In genomic region chr11:24340677-24341076, GRCm38 (mm10) we compare ENCODE assay signal across 26 mouse cellular contexts.
DNase-seq lines count a peak whose midpoint lies in the region; ATAC-seq lines count a peak whose summit lies in the region.
"Had no signal": no experiment of that assay in that cellular context is flagged by ENCODE, and none has a peak within 500 bp of the region (broad histone marks: within the 10 kb centered on the region; RNA-seq: fewer than 3 reads in every experiment).

No protein-coding gene starts in this region.

- H3K9me3 ChIP-seq in heart, embryonic 10.5 days, result no peaks in the 10 kb centered on the region
- no peaks in the 10 kb centered on the region for H3K9me3 ChIP-seq in megakaryocyte, embryonic 14.5 days
- H3K9me3 ChIP-seq: embryonic facial prominence, embryonic 10.5 days; heart, embryonic 13.5 days; hindbrain, embryonic 15.5 days; kidney, embryonic 15.5 days; liver, embryonic 13.5 days; neural tube, embryonic 13.5 days had no signal

- DNase-seq in heart, embryonic 10.5 days (ENCODE audit: low spot score), result peak; percentile 2
- no peak for DNase-seq in heart, postnatal 14 days
- peak; percentile 16 for DNase-seq in A20 (ENCODE audit: low read depth, low spot score)
- no peak for DNase-seq in kidney, adult 8-10 months
- DNase-seq in layer of hippocampus, postnatal 14 days (ENCODE audit: low spot score in 2 of 2), result no peak
- DNase-seq: adrenal gland, postnatal 10 days; cerebellum, adult 2 months; gastrocnemius, postnatal 10 days; heart, adult 18-20 months; heart, postnatal 36 days; kidney, postnatal 36 days; liver, embryonic 13.5 days; lung, embryonic 14.5 days; retina, postnatal 1 day; right cerebral cortex, postnatal 25 days; spleen, adult 18-20 months had no signal

- no peaks in the 10 kb centered on the region for H3K4me1 ChIP-seq in heart, embryonic 10.5 days
- peaks cover 28% of the 10 kb centered on the region for H3K4me1 ChIP-seq in megakaryocyte, embryonic 14.5 days
- H3K4me1 ChIP-seq: heart, embryonic 13.5 days; hindbrain, embryonic 15.5 days; kidney, embryonic 15.5 days; liver, embryonic 13.5 days had no signal

- H3K27me3 ChIP-seq in heart, embryonic 10.5 days (ENCODE audit: insufficient read depth, poor library complexity, severe bottlenecking), result no peaks in the 10 kb centered on the region
- no peaks in the 10 kb centered on the region for H3K27me3 ChIP-seq in megakaryocyte, embryonic 14.5 days (replicated peaks)
- H3K27me3 ChIP-seq: heart, embryonic 13.5 days; hindbrain, embryonic 15.5 days; kidney, embryonic 15.5 days; liver, embryonic 13.5 days; neural tube, embryonic 13.5 days had no signal

- no peak overlapping the region for H3K4me3 ChIP-seq in heart, embryonic 10.5 days
- peak overlapping the region; percentile 87 for H3K4me3 ChIP-seq in megakaryocyte, embryonic 14.5 days (replicated peaks)
- H3K4me3 ChIP-seq: embryonic facial prominence, embryonic 10.5 days; heart, embryonic 13.5 days; hindbrain, embryonic 15.5 days; kidney, embryonic 15.5 days; liver, embryonic 13.5 days; neural tube, embryonic 13.5 days had no signal

- WGBS in heart, embryonic 10.5 days, result 70% methylated on average over 2 of the region's 2 CpGs

- no peaks in the 10 kb centered on the region for H3K36me3 ChIP-seq in heart, embryonic 10.5 days
- H3K36me3 ChIP-seq in megakaryocyte, embryonic 14.5 days (replicated peaks; ENCODE audit: low read length), result no peaks in the 10 kb centered on the region
- H3K36me3 ChIP-seq: embryonic facial prominence, embryonic 10.5 days; heart, embryonic 13.5 days; hindbrain, embryonic 15.5 days; kidney, embryonic 15.5 days; liver, embryonic 13.5 days; neural tube, embryonic 13.5 days had no signal

- H3K27ac ChIP-seq in heart, embryonic 10.5 days, result no peak overlapping the region
- H3K27ac ChIP-seq: embryonic facial prominence, embryonic 10.5 days; heart, embryonic 13.5 days; hindbrain, embryonic 15.5 days; kidney, embryonic 15.5 days; liver, embryonic 13.5 days; neural tube, embryonic 13.5 days had no signal

- intact Hi-C loops in heart, postnatal 14 days (cut with DNase I), result no loop called here

- peak; percentile 37 for ATAC-seq in granulocyte monocyte progenitor cell, adult 5-6 weeks (replicated peaks; ENCODE audit: poor library complexity, severe bottlenecking)
- no peak for ATAC-seq in monocyte, adult 5-6 weeks (replicated peaks; ENCODE audit: insufficient number of reproducible peaks, low FRiP score, low TSS enrichment, poor library complexity, severe bottlenecking)
- ATAC-seq: forebrain, embryonic 16.5 days; intestine, embryonic 16.5 days had no signal

Comparison
In these comparisons a context has a peak if more than half of its experiments do, and no peak if none do; other contexts are left out.
1. DNase-seq: peak in heart, embryonic 10.5 days (single experiment) and A20 (single experiment); none in heart, postnatal 14 days (0 of 2), kidney, adult 8-10 months (0 of 2) and layer of hippocampus, postnatal 14 days (0 of 2).